Mouse (Mus musculus) embryonic facial prominence, embryonic 15.5 days (tissue): ENCODE data around the gene Man2c1. TPM values are rescaled to one million over a fixed set of nuclear protein-coding genes. Genes with fewer than 3 reads are reported as not detected.

Experiments used
- ATAC-seq: fragments of 200-750 bp; cut with Nextera tagmentation; 2 replicates; pipeline ENCODE4 v1.8.0; 2017; ENCODE audit warnings: low read depth, moderate TSS enrichment; ENCODE audit not compliant: insufficient number of reproducible peaks, low FRiP score, low TSS enrichment
- H3K27ac ChIP-seq: fragments of 300-500 bp; sonication (generic); replicated peaks from 2 replicates; pipeline ENCODE4 v1.5.1; 2015; ENCODE audit warnings: mild to moderate bottlenecking, inconsistent platforms
- H3K27me3 ChIP-seq: fragments of 300-500 bp; sonication (generic); 2 replicates; pipeline ENCODE4 v1.6.1; 2015; ENCODE audit warnings: inconsistent platforms
- H3K36me3 ChIP-seq: fragments of 300-500 bp; sonication (generic); 2 replicates; pipeline ENCODE4 v1.6.1; 2015; ENCODE audit warnings: mild to moderate bottlenecking, inconsistent platforms
- H3K4me1 ChIP-seq: fragments of 300-500 bp; sonication (generic); 2 replicates; pipeline ENCODE4 v1.6.1; 2015; ENCODE audit warnings: inconsistent platforms
- H3K4me2 ChIP-seq: fragments of 300-500 bp; sonication (generic); replicated peaks from 2 replicates; pipeline ENCODE4 v1.6.1; 2015; ENCODE audit warnings: mild to moderate bottlenecking, inconsistent platforms
- H3K4me3 ChIP-seq: fragments of 300-500 bp; sonication (generic); replicated peaks from 2 replicates; pipeline ENCODE4 v1.5.1; 2015; ENCODE audit warnings: mild to moderate bottlenecking, inconsistent platforms
- H3K9ac ChIP-seq: fragments of 300-500 bp; sonication (generic); 2 replicates; pipeline ENCODE4 v1.6.1; 2015; ENCODE audit warnings: inconsistent platforms
- H3K9me3 ChIP-seq: fragments of 300-500 bp; sonication (generic); replicated peaks from 2 replicates; pipeline ENCODE4 v1.6.1; 2016; ENCODE audit warnings: inconsistent platforms
- WGBS: fragments of 180-500 bp; shearing (Covaris S2); methylation state at CpG from one replicate; pipeline ENCODE4 v1.1.7; 2015; 5-methylcytosine and 5-hydroxymethylcytosine counted together
- polyA plus RNA-seq: library from polyadenylated mRNA; unstranded; fragments of >200 nt; fragmentation: Nextera tagmentation; extraction: Ambion mirVana; gene quantifications from 2 replicates; pipeline ENCODE4 v1.2.1, GENCODE M21; 2015

Gene Man2c1
- polyA plus RNA-seq, 1 experiment from 2014 or later = 78.0 TPM

DNA sequence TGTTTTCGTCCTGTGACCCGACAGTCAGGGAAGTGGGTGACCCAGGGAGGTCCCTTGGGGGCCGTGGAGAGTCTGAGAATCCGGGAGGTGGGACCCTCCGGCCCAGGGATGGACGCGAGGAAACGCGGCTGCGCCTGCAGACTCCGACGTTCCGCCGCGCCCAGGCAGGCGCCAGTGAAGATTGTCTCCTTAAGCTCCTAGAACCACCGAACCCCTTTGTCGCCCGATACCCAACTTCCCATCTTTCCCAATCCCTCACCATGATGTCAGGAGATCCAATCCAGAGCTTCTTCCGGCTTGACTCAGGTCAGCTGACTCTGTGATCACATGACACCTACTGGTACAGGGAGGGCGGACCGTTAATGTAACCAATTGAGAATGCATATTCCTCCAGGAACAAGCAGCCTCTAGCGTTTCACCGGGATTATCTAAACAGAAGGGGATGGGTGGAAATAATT is 27.6 kb downstream of the Man2c1 start, which contains the start of gene Commd4:
Gene Commd4 (minus strand): TSS at position 319 of the 458 bp plus-strand sequence.
- peak within 1 kb of the TSS; percentile 92 for H3K4me2 ChIP-seq
- H3K9me3 ChIP-seq = no peaks in the 10 kb centered on the region
- peak within 1 kb of the TSS; percentile 87 for H3K4me3 ChIP-seq
- H3K9ac ChIP-seq = peak within 1 kb of the TSS; percentile 44
- H3K4me1 ChIP-seq = peaks cover 12% of the 10 kb centered on the region
- WGBS = under 1% methylated on average over 24 of the region's 24 CpGs
- H3K36me3 ChIP-seq = peaks cover 13% of the 10 kb centered on the region
- H3K27me3 ChIP-seq = no peaks in the 10 kb centered on the region; the same call in 1 of the 2 replicates
- ATAC-seq = peak; percentile 84
- H3K27ac ChIP-seq = 0 out of 2 replicates have a peak within 1 kb of the TSS, but pooled peaks have one; percentile 22

DNA sequence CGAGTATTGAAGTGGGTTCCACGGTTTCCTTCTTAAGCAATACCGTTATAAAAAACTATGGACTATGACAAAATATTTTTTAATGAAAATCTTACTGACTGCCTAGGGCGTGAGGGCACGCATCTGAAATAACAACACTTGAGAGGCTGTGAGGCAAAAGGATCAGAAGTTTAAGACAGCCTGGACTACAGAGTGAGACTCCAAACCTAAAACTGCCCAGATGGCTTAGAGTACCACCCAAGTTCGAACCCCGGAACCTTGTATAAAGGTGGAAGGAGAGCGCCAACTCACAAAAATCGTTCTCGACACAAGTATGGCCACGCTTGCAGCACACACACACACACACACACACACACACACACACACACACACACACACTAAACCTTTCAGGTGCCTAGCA is 28.0 kb downstream of the Man2c1 start:
- peaks cover 13% of the 10 kb centered on the region for H3K36me3 ChIP-seq
- no peak overlapping the region for H3K27ac ChIP-seq
- H3K9ac ChIP-seq = peak overlapping the region; percentile 12; the same call in 1 of the 2 replicates
- no peak for ATAC-seq
- H3K4me2 ChIP-seq = peak overlapping the region; percentile 92
- no peaks in the 10 kb centered on the region for H3K9me3 ChIP-seq
- peaks cover 12% of the 10 kb centered on the region for H3K4me1 ChIP-seq
- WGBS = 38% methylated on average over 11 of the region's 11 CpGs
- H3K4me3 ChIP-seq = peak overlapping the region; percentile 87
- no peaks in the 10 kb centered on the region; the same call in 1 of the 2 replicates for H3K27me3 ChIP-seq

DNA sequence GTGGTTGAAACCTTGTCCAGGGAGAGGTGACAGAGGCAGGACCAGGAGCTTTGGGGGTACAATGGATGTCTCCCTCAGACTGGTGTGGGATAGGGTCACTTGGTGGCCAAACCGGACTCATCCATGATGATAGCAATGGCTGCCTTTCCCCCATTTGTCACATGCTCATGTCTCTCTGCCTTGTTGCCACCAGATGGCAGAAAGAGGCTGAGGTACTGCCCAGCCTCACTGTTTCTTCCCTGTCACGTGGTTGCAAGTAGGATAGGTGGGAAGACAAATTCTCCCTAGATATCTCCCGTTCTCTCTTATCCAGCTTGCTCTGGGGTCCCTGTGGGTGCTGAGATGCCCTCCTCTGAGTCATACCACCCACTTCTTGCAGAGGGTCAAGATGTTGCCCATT is 32.0 kb downstream of the Man2c1 start:
- H3K9ac ChIP-seq = no peak overlapping the region
- ATAC-seq = no peak
- no peak overlapping the region for H3K4me3 ChIP-seq
- WGBS = 20% methylated on average over 3 of the region's 3 CpGs
- H3K27ac ChIP-seq = no peak overlapping the region
- no peak overlapping the region for H3K4me2 ChIP-seq
- peaks cover 4% of the 10 kb centered on the region for H3K4me1 ChIP-seq
- no peaks in the 10 kb centered on the region; the same call in 1 of the 2 replicates for H3K27me3 ChIP-seq
- H3K9me3 ChIP-seq = no peaks in the 10 kb centered on the region
- no peaks in the 10 kb centered on the region for H3K36me3 ChIP-seq

DNA sequence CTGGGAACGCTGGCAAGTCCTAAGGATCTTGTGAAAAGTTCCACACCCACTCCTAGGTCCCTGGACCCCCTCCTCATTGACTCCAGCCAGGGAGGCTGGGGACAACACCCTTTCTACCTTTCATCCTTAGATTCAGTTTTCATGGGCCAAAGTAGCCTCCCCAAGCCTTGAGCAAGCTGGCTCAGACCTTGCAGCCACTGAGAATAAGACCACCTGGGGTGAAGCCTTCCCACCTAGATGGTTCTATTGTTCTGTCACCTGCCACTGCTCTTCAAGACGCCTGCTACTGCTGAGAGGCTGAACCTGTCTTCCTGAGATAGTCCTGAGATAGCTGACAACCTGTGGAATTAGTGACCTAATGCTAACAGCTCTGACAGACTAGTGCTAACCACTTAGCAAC is 32.6 kb downstream of the Man2c1 start:
- Histone ChIP-seq H3K36me3 (no peaks in the 10 kb centered on the region), H3K9ac (no peak overlapping the region), H3K27me3 (no peaks in the 10 kb centered on the region; the same call in 1 of the 2 replicates), H3K27ac (no peak overlapping the region), H3K9me3 (no peaks in the 10 kb centered on the region), H3K4me2 (no peak overlapping the region), H3K4me3 (no peak overlapping the region), H3K4me1 (no peaks in the 10 kb centered on the region)
- 45% methylated on average over 2 of the region's 2 CpGs for whole genome bisulfite sequencing
- ATAC-seq = no peak

GRCm38 (mm10) chr9:57166173-57166572 is 35.7 kb downstream of the Man2c1 start:
- H3K9ac ChIP-seq = no peak overlapping the region
- H3K4me1 ChIP-seq = no peaks in the 10 kb centered on the region
- no peak overlapping the region for H3K4me2 ChIP-seq
- no peak overlapping the region for H3K4me3 ChIP-seq
- no peak for ATAC-seq
- no peak overlapping the region for H3K27ac ChIP-seq
- WGBS = 92% methylated on average over 2 of the region's 2 CpGs
- no peaks in the 10 kb centered on the region for H3K9me3 ChIP-seq
- no peaks in the 10 kb centered on the region for H3K27me3 ChIP-seq
- no peaks in the 10 kb centered on the region for H3K36me3 ChIP-seq

GRCm38 (mm10) chr9:57168411-57168810 is 37.9 kb downstream of the Man2c1 start:
- no peaks in the 10 kb centered on the region for H3K9me3 ChIP-seq
- no peak overlapping the region for H3K27ac ChIP-seq
- no peak overlapping the region for H3K4me2 ChIP-seq
- ATAC-seq = no peak
- no peaks in the 10 kb centered on the region for H3K36me3 ChIP-seq
- no peak overlapping the region for H3K9ac ChIP-seq
- no peak overlapping the region for H3K4me3 ChIP-seq
- H3K4me1 ChIP-seq = no peaks in the 10 kb centered on the region
- 77% methylated on average over 5 of the region's 5 CpGs for WGBS
- H3K27me3 ChIP-seq = no peaks in the 10 kb centered on the region

Other genes with a start within 250 kb of the Man2c1 start
- 10.3 and 12.2 TPM in 2 replicates for gene Snx33, start 202.3 kb upstream of the Man2c1 start, polyA plus RNA-seq
- 89.4 and 95.0 TPM in 2 replicates for gene Imp3, start 193.2 kb upstream of the Man2c1 start, polyA plus RNA-seq
- 25.3 and 27.9 TPM in 2 replicates for gene Snupn, start 179.8 kb upstream of the Man2c1 start, polyA plus RNA-seq
- 26.6 and 27.2 TPM in 2 replicates for gene Ptpn9, start 135.8 kb upstream of the Man2c1 start, polyA plus RNA-seq
- 28.0 and 32.8 TPM in 2 replicates for gene Sin3a, start 58.6 kb upstream of the Man2c1 start, polyA plus RNA-seq
- 9.8 and 9.9 TPM in 2 replicates for gene Neil1, start 17.6 kb downstream of the Man2c1 start, polyA plus RNA-seq
- 97.6 and 105 TPM in 2 replicates for gene Commd4, start 27.6 kb downstream of the Man2c1 start, polyA plus RNA-seq
- gene Trcg1, start 105.9 kb downstream of the Man2c1 start, polyA plus RNA-seq = 0.05 TPM in 1 of 2 replicates, not detected in the other
- gene 1700017B05Rik, start 131.9 kb downstream of the Man2c1 start, polyA plus RNA-seq = 21.5 and 24.4 TPM in 2 replicates